8 mouse cellular contexts compared by ENCODE assay signal in the genomic region with DNA sequence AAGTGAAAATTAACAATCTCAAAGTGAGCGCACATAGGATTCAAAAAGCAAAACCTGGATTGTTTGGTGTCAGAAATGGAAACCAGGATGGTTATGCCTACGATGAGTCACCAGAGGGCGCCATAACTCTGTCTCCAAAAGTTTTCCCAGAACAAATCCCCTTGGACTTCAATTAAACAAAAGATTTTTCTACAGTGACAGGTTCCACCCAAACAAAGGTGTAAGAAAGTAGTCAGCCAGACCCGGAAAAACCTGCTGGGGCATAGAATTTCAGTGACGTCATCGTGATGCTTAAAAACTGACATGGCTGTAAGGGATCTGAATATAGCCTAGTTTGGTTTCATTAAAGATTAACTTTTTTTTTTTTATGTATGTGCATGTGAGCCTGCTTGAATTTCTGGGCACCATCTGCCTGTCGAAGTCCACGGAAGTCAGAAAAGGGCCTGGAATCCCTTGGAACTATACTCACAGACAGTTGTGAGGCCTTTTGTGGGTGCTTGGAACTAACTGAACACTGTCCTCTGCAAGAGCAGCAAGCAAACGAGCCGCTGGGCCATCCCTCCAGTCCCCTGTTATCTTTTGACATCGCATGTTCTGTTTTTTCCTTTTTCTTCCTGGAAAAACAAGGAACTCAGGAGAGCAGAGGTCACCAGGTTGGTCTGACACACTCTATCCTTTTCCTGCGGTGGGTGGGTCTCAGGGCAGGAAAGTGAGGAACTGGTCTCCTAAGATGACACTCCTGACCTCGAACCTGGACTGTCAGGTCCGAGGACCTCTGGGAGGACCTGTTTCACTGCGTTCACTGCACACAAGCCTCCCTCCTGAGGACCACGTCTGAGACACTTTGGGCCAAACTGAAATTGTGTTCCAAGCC. TPM values are rescaled to one million over a fixed set of nuclear protein-coding genes. Genes with fewer than 3 reads are reported as not detected.
DNase-seq lines count a peak whose midpoint lies in the region; ATAC-seq and TF ChIP-seq lines count a peak whose summit lies in the region.

No protein-coding gene starts in this region.

- no peak overlapping the region for H3K27ac ChIP-seq in bone marrow, adult 2 months (ENCODE audit: control insufficient read depth, insufficient read depth, low read depth, low read length, poor library complexity)
- H3K27ac ChIP-seq in forebrain, embryonic 12.5 days = no peak overlapping the region
- no peak overlapping the region for H3K27ac ChIP-seq in liver, embryonic 14.5 days

- TF ChIP-seq POLR2A in bone marrow, adult 2 months (IDR thresholded peaks at IDR 0.05; ENCODE audit: borderline replicate concordance, control insufficient read depth, low read depth, low read length) = no peak

- H3K9ac ChIP-seq in forebrain, embryonic 12.5 days = no peak overlapping the region
- H3K9ac ChIP-seq in liver, embryonic 14.5 days (replicated peaks) = no peak overlapping the region

- no peaks in the 10 kb centered on the region for H3K9me3 ChIP-seq in forebrain, embryonic 12.5 days
- H3K9me3 ChIP-seq in liver, embryonic 14.5 days (ENCODE audit: control insufficient read depth, low read length) = no peaks in the 10 kb centered on the region

- ATAC-seq in forebrain, embryonic 12.5 days (ENCODE audit: low FRiP score) = peak; percentile 55; the same call in 1 of the 2 replicates
- ATAC-seq in liver, embryonic 14.5 days (ENCODE audit: insufficient read depth) = no peak

- TF ChIP-seq EP300 in liver, embryonic 14.5 days (IDR thresholded peaks at IDR 0.05; ENCODE audit: low read depth) = no peak

- H3K4me1 ChIP-seq in bone marrow, adult 2 months (ENCODE audit: control insufficient read depth, insufficient read depth, low read length) = no peaks in the 10 kb centered on the region; the same call in 1 of the 2 replicates
- H3K4me1 ChIP-seq in forebrain, embryonic 12.5 days = no peaks in the 10 kb centered on the region
- H3K4me1 ChIP-seq in liver, embryonic 14.5 days (replicated peaks; ENCODE audit: control insufficient read depth in 2 of 2, insufficient read depth in 2 of 2, low read length in 1 of 2) = no peaks in the 10 kb centered on the region

- H3K27me3 ChIP-seq in forebrain, embryonic 12.5 days = no peaks in the 10 kb centered on the region
- no peaks in the 10 kb centered on the region for H3K27me3 ChIP-seq in liver, embryonic 14.5 days (ENCODE audit: control insufficient read depth, insufficient read depth, low read length)

- peak; percentile 27 for TF ChIP-seq CTCF in bone marrow, adult 2 months (IDR thresholded peaks at IDR 0.05; ENCODE audit: control insufficient read depth, insufficient read depth, low read length)
- peak; percentile 60 for TF ChIP-seq CTCF in liver, embryonic 14.5 days (IDR thresholded peaks at IDR 0.05; ENCODE audit: low read depth)

- WGBS in bone marrow, adult 2 months = 58% methylated on average over 16 of the region's 16 CpGs
- 44% methylated on average over 16 of the region's 16 CpGs for WGBS in forebrain, embryonic 12.5 days
- 39% methylated on average over 16 of the region's 16 CpGs for WGBS in liver, embryonic 14.5 days (ENCODE audit: insufficient replicate concordance)

- H3K4me3 ChIP-seq in bone marrow, adult 2 months (replicated peaks; ENCODE audit: control insufficient read depth, low read depth, low read length) = no peak overlapping the region
- H3K4me3 ChIP-seq in forebrain, embryonic 12.5 days (replicated peaks) = no peak overlapping the region
- no peak overlapping the region for H3K4me3 ChIP-seq in liver, embryonic 14.5 days (ENCODE audit: insufficient read depth in 1 of 2, low read depth in 2 of 2, low read length in 2 of 2)

- DNase-seq in adrenal gland, adult (ENCODE audit: inconsistent age in 2 of 2, low spot score in 1 of 2) = peak; percentile 19 to 77
- DNase-seq in adrenal gland, adult 8-10 months = no peak
- DNase-seq in 3134 (ENCODE audit: extremely low read depth, insufficient read length, low spot score) = peak; percentile 31
- peak; percentile 9 for DNase-seq in kidney, adult 11 months
- peak in 1 of 3 experiments; percentile 7 for DNase-seq in liver, embryonic 14.5 days (ENCODE audit: low read depth in 3 of 3, low spot score in 3 of 3)
- peak; percentile 61 for DNase-seq in retina, postnatal 1 day

- no peak overlapping the region for H3K4me2 ChIP-seq in forebrain, embryonic 12.5 days
- no peak overlapping the region for H3K4me2 ChIP-seq in liver, embryonic 14.5 days (ENCODE audit: low read depth)

- H3K36me3 ChIP-seq in forebrain, embryonic 12.5 days (replicated peaks) = no peaks in the 10 kb centered on the region
- H3K36me3 ChIP-seq in liver, embryonic 14.5 days (replicated peaks; ENCODE audit: control insufficient read depth, insufficient read depth, low read depth) = no peaks in the 10 kb centered on the region

RNA-seq across cellular contexts. Expression of a gene that starts 33.0 kb away (rescaled TPM):
- 10 to 100 TPM; 50.4 to 69.5 (median 60.4) TPM for total RNA-seq in adrenal gland, adult 8-10 months (2022)
- polyA plus RNA-seq in bone marrow, adult 2 months (2011; ENCODE audit: insufficient read depth, insufficient read length, low replicate concordance, missing spikeins) = 12.4 and 15.5 TPM in 2 replicates
- 18.8 and 27.7 TPM in 2 replicates for polyA plus RNA-seq in forebrain, embryonic 12.5 days (2016; fragmentation: Nextera tagmentation; extraction: Ambion mirVana)
- 9.3 and 10.5 TPM in 2 replicates for polyA plus RNA-seq in liver, embryonic 14.5 days (2012; rRNA removed)
- polyA plus RNA-seq in liver, embryonic 14.5 days (2014; fragmentation: Nextera tagmentation; extraction: Ambion mirVana) = 5.7 and 7.5 TPM in 2 replicates
